In the genomic region with DNA sequence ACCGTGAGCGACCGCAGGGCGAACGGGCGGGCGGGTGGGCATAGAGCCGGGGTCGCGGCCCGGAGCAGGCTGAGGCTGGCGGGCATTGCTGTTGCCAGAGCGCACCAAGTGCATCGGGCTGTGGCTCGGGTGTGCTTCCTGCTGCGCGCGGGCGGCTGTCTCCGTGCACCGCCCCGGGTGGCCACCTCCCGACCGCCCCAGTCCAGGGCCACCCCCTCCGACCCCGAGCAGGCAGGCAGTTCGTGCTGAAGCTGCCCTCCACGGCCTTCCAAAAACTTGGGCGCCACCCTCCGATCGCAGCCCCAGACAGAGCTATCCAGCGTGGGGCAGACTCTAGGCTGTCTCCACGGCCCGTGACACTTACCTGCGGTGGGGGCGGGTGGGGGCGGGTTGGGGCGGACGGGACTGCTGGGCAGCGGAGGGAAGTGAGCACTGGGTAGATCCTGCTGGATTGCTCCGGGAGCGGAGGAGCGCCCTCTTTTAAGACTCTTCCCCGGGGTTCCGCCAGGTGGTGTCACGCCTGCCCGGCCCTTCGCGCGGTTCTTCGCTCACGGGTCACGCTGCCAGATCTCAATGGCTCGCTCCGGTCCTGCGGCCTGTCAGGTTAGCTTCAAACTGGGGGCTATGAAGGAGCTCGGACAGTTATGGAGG, we compare ENCODE assay signal across 8 mouse cellular contexts. TPM values are rescaled to one million over a fixed set of nuclear protein-coding genes. Genes with fewer than 3 reads are reported as not detected.
A peak's percentile ranks its signal among the peaks of the same experiment; 100 is the strongest.
DNase-seq lines count a peak whose midpoint lies in the region; ATAC-seq and TF ChIP-seq lines count a peak whose summit lies in the region.

No protein-coding gene starts in this region.

- no peak for TF ChIP-seq EP300 in liver, embryonic 14.5 days (IDR thresholded peaks at IDR 0.05; ENCODE audit: low read depth)

- TF ChIP-seq CTCF in hindbrain, postnatal 0 days (IDR thresholded peaks at IDR 0.05; ENCODE audit: low read depth), result peak; percentile 36; the same call in 1 of the 2 replicates
- TF ChIP-seq CTCF in liver, embryonic 14.5 days (IDR thresholded peaks at IDR 0.05; ENCODE audit: low read depth), result no peak

- H3K9me3 ChIP-seq in forebrain, embryonic 14.5 days (replicated peaks; ENCODE audit: control insufficient read depth, low read length), result no peaks in the 10 kb centered on the region
- no peaks in the 10 kb centered on the region for H3K9me3 ChIP-seq in hindbrain, postnatal 0 days (ENCODE audit: low read length)
- H3K9me3 ChIP-seq in liver, embryonic 14.5 days (ENCODE audit: control insufficient read depth, low read length), result no peaks in the 10 kb centered on the region
- H3K9me3 ChIP-seq in neural tube, embryonic 15.5 days (replicated peaks), result no peaks in the 10 kb centered on the region

- peak; percentile 94 for DNase-seq in heart, adult 11 months
- DNase-seq in heart, postnatal 25 days (ENCODE audit: low spot score), result no peak
- DNase-seq in forebrain, embryonic 14.5 days (ENCODE audit: low spot score), result no peak
- peak; percentile 51 for DNase-seq in hindbrain, postnatal 0 days (ENCODE audit: low spot score)
- DNase-seq in liver, embryonic 14.5 days (ENCODE audit: low read depth in 3 of 3, low spot score in 3 of 3), result no peak
- no peak for DNase-seq in MN1 (ENCODE audit: low spot score)

- H3K36me3 ChIP-seq in forebrain, embryonic 14.5 days (ENCODE audit: control insufficient read depth, insufficient read depth, low read length), result no peaks in the 10 kb centered on the region
- no peaks in the 10 kb centered on the region for H3K36me3 ChIP-seq in hindbrain, postnatal 0 days (ENCODE audit: insufficient read depth, low read length)
- no peaks in the 10 kb centered on the region for H3K36me3 ChIP-seq in liver, embryonic 14.5 days (replicated peaks; ENCODE audit: control insufficient read depth, insufficient read depth, low read depth)
- H3K36me3 ChIP-seq in neural tube, embryonic 15.5 days, result no peaks in the 10 kb centered on the region

- H3K27me3 ChIP-seq in forebrain, embryonic 14.5 days (replicated peaks; ENCODE audit: control insufficient read depth, insufficient read depth, low read length), result peaks cover 21% of the 10 kb centered on the region
- peaks cover 24% of the 10 kb centered on the region for H3K27me3 ChIP-seq in hindbrain, postnatal 0 days (ENCODE audit: insufficient read depth, low read length)
- peaks cover 59% of the 10 kb centered on the region for H3K27me3 ChIP-seq in liver, embryonic 14.5 days (ENCODE audit: control insufficient read depth, insufficient read depth, low read length)
- H3K27me3 ChIP-seq in neural tube, embryonic 15.5 days (replicated peaks), result peaks cover 34% of the 10 kb centered on the region

- peak overlapping the region; percentile 44 for H3K4me3 ChIP-seq in forebrain, embryonic 14.5 days (ENCODE audit: low read depth, low read length)
- H3K4me3 ChIP-seq in hindbrain, postnatal 0 days (ENCODE audit: low read length), result peak overlapping the region; percentile 51
- peak overlapping the region in 1 of 2 experiments; percentile 11; a peak in 1 of 4 replicates for H3K4me3 ChIP-seq in liver, embryonic 14.5 days (ENCODE audit: insufficient read depth in 1 of 2, low read depth in 2 of 2, low read length in 2 of 2)
- H3K4me3 ChIP-seq in neural tube, embryonic 15.5 days (replicated peaks), result peak overlapping the region; percentile 54

- peak overlapping the region; percentile 65 for H3K9ac ChIP-seq in forebrain, embryonic 14.5 days (ENCODE audit: low read length)
- H3K9ac ChIP-seq in hindbrain, postnatal 0 days (replicated peaks; ENCODE audit: low read length), result peak overlapping the region; percentile 46
- H3K9ac ChIP-seq in liver, embryonic 14.5 days (replicated peaks), result no peak overlapping the region
- peak overlapping the region; percentile 61 for H3K9ac ChIP-seq in neural tube, embryonic 15.5 days (replicated peaks)

- H3K4me2 ChIP-seq in forebrain, embryonic 14.5 days (ENCODE audit: low read length), result peak overlapping the region; percentile 94
- H3K4me2 ChIP-seq in hindbrain, postnatal 0 days (ENCODE audit: low read depth, low read length), result peak overlapping the region; percentile 94
- peak overlapping the region; percentile 19 for H3K4me2 ChIP-seq in liver, embryonic 14.5 days (ENCODE audit: low read depth)
- H3K4me2 ChIP-seq in neural tube, embryonic 15.5 days, result peak overlapping the region; percentile 98

- peaks cover 12% of the 10 kb centered on the region for H3K4me1 ChIP-seq in forebrain, embryonic 14.5 days (ENCODE audit: control insufficient read depth, insufficient read depth, low read length)
- 0 out of 2 replicates have a peak, but pooled peaks cover 9% of the 10 kb centered on the region for H3K4me1 ChIP-seq in hindbrain, postnatal 0 days (ENCODE audit: insufficient read depth, low read length)
- no peaks in the 10 kb centered on the region for H3K4me1 ChIP-seq in liver, embryonic 14.5 days (replicated peaks; ENCODE audit: control insufficient read depth in 2 of 2, insufficient read depth in 2 of 2, low read length in 1 of 2)
- peaks cover 23% of the 10 kb centered on the region for H3K4me1 ChIP-seq in neural tube, embryonic 15.5 days

- ATAC-seq in cerebellum, adult (ENCODE audit: insufficient number of reproducible peaks, low FRiP score, low TSS enrichment), result 0 out of 2 replicates have a peak, but pooled peaks have one; percentile 36
- ATAC-seq in forebrain, embryonic 14.5 days, result peak; percentile 71
- peak; percentile 70 for ATAC-seq in hindbrain, postnatal 0 days
- no peak for ATAC-seq in liver, embryonic 14.5 days (ENCODE audit: insufficient read depth)
- ATAC-seq in neural tube, embryonic 15.5 days (ENCODE audit: low FRiP score), result peak; percentile 65

- intact Hi-C loops in heart, postnatal 25 days (cut with DNase I), result loop anchor here (10.0 kb wide), 1 partner anchor 505 kb away; no protein-coding TSS in a partner anchor

- no peak overlapping the region for H3K27ac ChIP-seq in forebrain, embryonic 14.5 days (ENCODE audit: low read depth, low read length)
- H3K27ac ChIP-seq in hindbrain, postnatal 0 days, result no peak overlapping the region
- no peak overlapping the region for H3K27ac ChIP-seq in liver, embryonic 14.5 days
- H3K27ac ChIP-seq in neural tube, embryonic 15.5 days (replicated peaks), result peak overlapping the region; percentile 61; the same call in 1 of the 2 replicates

- whole genome bisulfite sequencing in forebrain, embryonic 14.5 days, result under 1% methylated on average over 56 of the region's 57 CpGs
- 0% methylated on average over 49 of the region's 57 CpGs for WGBS in hindbrain, postnatal 0 days
- 2% methylated on average over 46 of the region's 57 CpGs for WGBS in liver, embryonic 14.5 days (ENCODE audit: insufficient replicate concordance)
- WGBS in neural tube, embryonic 15.5 days, result under 1% methylated on average over 44 of the region's 57 CpGs

RNA-seq across cellular contexts. Expression of gene Ntn1, which starts 0.5 kb away (rescaled TPM):
- total RNA-seq in heart, postnatal 25 days (2021), result 10 to 100 TPM; 53.0 to 54.8 TPM
- polyA plus RNA-seq in forebrain, embryonic 14.5 days (2014; fragmentation: Nextera tagmentation; extraction: Ambion mirVana), result 3.5 TPM in 2 replicates
- total RNA-seq in hindbrain, postnatal 0 days (2014; rRNA removed), result 81.7 and 101 TPM in 2 replicates
- 13.8 and 14.3 TPM in 2 replicates for polyA plus RNA-seq in hindbrain, postnatal 0 days (2015; fragmentation: Nextera tagmentation; extraction: Ambion mirVana)
- 0.15 and 0.23 TPM in 2 replicates for polyA plus RNA-seq in liver, embryonic 14.5 days (2012; rRNA removed)
- 0.06 TPM in 1 of 2 replicates, not detected in the other for polyA plus RNA-seq in liver, embryonic 14.5 days (2014; fragmentation: Nextera tagmentation; extraction: Ambion mirVana)
- 25.7 and 28.9 TPM in 2 replicates for polyA plus RNA-seq in neural tube, embryonic 15.5 days (2015; fragmentation: Nextera tagmentation; extraction: Ambion mirVana)

RNA-seq across cellular contexts. Expression of gene Pik3r5, which starts 31.8 kb away (rescaled TPM):
- 1 to 10 TPM in 1 of 2 experiments, under 1 TPM in 1; 0.70 to 1.1 TPM for total RNA-seq in heart, postnatal 25 days (2021)
- polyA plus RNA-seq in forebrain, embryonic 14.5 days (2014; fragmentation: Nextera tagmentation; extraction: Ambion mirVana), result 0.11 and 0.20 TPM in 2 replicates
- 1.4 and 2.5 TPM in 2 replicates for total RNA-seq in hindbrain, postnatal 0 days (2014; rRNA removed)
- 0.34 and 0.65 TPM in 2 replicates for polyA plus RNA-seq in hindbrain, postnatal 0 days (2015; fragmentation: Nextera tagmentation; extraction: Ambion mirVana)
- 0.66 and 0.76 TPM in 2 replicates for polyA plus RNA-seq in liver, embryonic 14.5 days (2012; rRNA removed)
- polyA plus RNA-seq in liver, embryonic 14.5 days (2014; fragmentation: Nextera tagmentation; extraction: Ambion mirVana), result 0.38 and 0.46 TPM in 2 replicates
- polyA plus RNA-seq in neural tube, embryonic 15.5 days (2015; fragmentation: Nextera tagmentation; extraction: Ambion mirVana), result 0.72 and 2.0 TPM in 2 replicates

Comparison
In these comparisons a context has a peak if more than half of its experiments do, and no peak if none do; other contexts are left out.
1. DNase-seq: peak in heart, adult 11 months (single experiment) and hindbrain, postnatal 0 days (single experiment); none in heart, postnatal 25 days (single experiment), forebrain, embryonic 14.5 days (single experiment), liver, embryonic 14.5 days (0 of 3) and MN1 (single experiment).
2. H3K4me2 ChIP-seq: peak in every context shown above with its lines; median percentile 98 in neural tube, embryonic 15.5 days; 94 in forebrain, embryonic 14.5 days; 94 in hindbrain, postnatal 0 days; 19 in liver, embryonic 14.5 days.